Mouse (Mus musculus) thymus, adult 2 months (tissue): ENCODE data around the gene Cidec. TPM values are rescaled to one million over a fixed set of nuclear protein-coding genes. Genes with fewer than 3 reads are reported as not detected.
A peak's percentile ranks its signal among the peaks of the same experiment; 100 is the strongest.

Experiments
- DNase-seq: peaks from one replicate; pipeline ENCODE4 v3.0.0; 2021
- H3K27ac ChIP-seq: fragments of 200-500 bp; 2 replicates; pipeline ENCODE4 v1.5.1; 2012; ENCODE audit warnings: low read length, control low read depth; ENCODE audit not compliant: control insufficient read depth, insufficient read depth
- H3K27me3 ChIP-seq: fragments of 200-500 bp; 2 replicates; pipeline ENCODE4 v1.6.1; 2012; ENCODE audit warnings: mild to moderate bottlenecking, low read length, moderate library complexity, mixed read lengths; ENCODE audit not compliant: control insufficient read depth, insufficient read depth
- H3K36me3 ChIP-seq: fragments of 200-500 bp; 2 replicates; pipeline ENCODE4 v1.6.1; 2012; ENCODE audit warnings: mild to moderate bottlenecking, low read length, moderate library complexity; ENCODE audit not compliant: control insufficient read depth, insufficient read depth
- H3K4me1 ChIP-seq: fragments of 200-500 bp; replicated peaks from 2 replicates; pipeline ENCODE4 v1.6.1; 2012; ENCODE audit warnings: low read length; ENCODE audit not compliant: control insufficient read depth, insufficient read depth
- H3K4me3 ChIP-seq: fragments of 200-500 bp; 2 replicates; pipeline ENCODE4 v1.5.1; 2012; ENCODE audit warnings: mild to moderate bottlenecking, low read length, control low read depth, moderate library complexity; ENCODE audit not compliant: control insufficient read depth, insufficient read depth
- CTCF ChIP-seq: fragments of 200-500 bp; IDR thresholded peaks from 2 replicates; pipeline ENCODE4 v1.5.1; 2012; ENCODE audit warnings: mild to moderate bottlenecking, control low read depth, low read length, moderate library complexity, borderline replicate concordance; ENCODE audit not compliant: control insufficient read depth, poor library complexity, insufficient read depth; ENCODE audit errors: extremely low read depth
- POLR2A ChIP-seq: fragments of 200-500 bp; IDR thresholded peaks from 2 replicates; pipeline ENCODE4 v1.6.1; 2012; ENCODE audit warnings: mild to moderate bottlenecking, low read length, control low read depth, moderate library complexity; ENCODE audit not compliant: control insufficient read depth, poor library complexity, insufficient read depth; ENCODE audit errors: extremely low read depth
- WGBS: fragments of 180-500 bp; shearing (Covaris S2); methylation state at CpG from one replicate; pipeline ENCODE4 v1.1.7; 2018; 5-methylcytosine and 5-hydroxymethylcytosine counted together
- polyA plus RNA-seq: library from polyadenylated mRNA; depleted of rRNA; stranded (reverse); fragments of >200 nt; gene quantifications from 2 replicates; pipeline ENCODE4 v1.2.3, GENCODE M21; 2012; rRNA removed

Cidec gene
- polyA plus RNA-seq, result 103 and 116 TPM in 2 replicates

- Histone ChIP-seq H3K36me3 (no peaks in the 10 kb centered on the region), H3K4me1 (no peaks in the 10 kb centered on the region), H3K27ac (no peak within 1 kb of the TSS), H3K4me3 (no peak within 1 kb of the TSS), H3K27me3 (no peaks in the 10 kb centered on the region)
- WGBS, result 87% methylated on average over 9 of the region's 9 CpGs
- TF ChIP-seq POLR2A (no peak), CTCF (no peak)
- no peak for DNase-seq
Observed at GRCm38 (mm10) chr6:113435664-113436205, at the start of gene Cidec. Gene Cidec (minus strand): TSS chr6:113435760.

- WGBS, result 22% methylated on average over 10 of the region's 10 CpGs
- Histone ChIP-seq H3K4me1 (peaks cover 29% of the 10 kb centered on the region), H3K4me3 (peak overlapping the region; percentile 70), H3K27me3 (no peaks in the 10 kb centered on the region), H3K27ac (peak overlapping the region; percentile 25; the same call in 1 of the 2 replicates), H3K36me3 (no peaks in the 10 kb centered on the region)
- DNase-seq, result peak; percentile 21
- TF ChIP-seq POLR2A (no peak), CTCF (no peak)
Observed at GRCm38 (mm10) chr6:113483729-113484128, 48.2 kb upstream of the Cidec start.

- DNase-seq, result peak; percentile 92
- under 1% methylated on average over 26 of the region's 26 CpGs for WGBS
- Histone ChIP-seq H3K4me1 (peaks cover 26% of the 10 kb centered on the region), H3K27me3 (no peaks in the 10 kb centered on the region), H3K4me3 (peak within 1 kb of the TSS; percentile 70), H3K36me3 (no peaks in the 10 kb centered on the region), H3K27ac (peak within 1 kb of the TSS; percentile 25; the same call in 1 of the 2 replicates)
- TF ChIP-seq CTCF (no peak), POLR2A (peak; percentile 25; the same call in 1 of the 2 replicates)
Observed at GRCm38 (mm10) chr6:113483100-113483615, 47.6 kb upstream of the Cidec start, which contains the start of gene Creld1. Gene Creld1 (plus strand): TSS chr6:113483297.

- H3K4me3 ChIP-seq, result peak overlapping the region; percentile 70
- peaks cover 21% of the 10 kb centered on the region for H3K4me1 ChIP-seq
- no peak for DNase-seq
- WGBS, result 3% methylated on average over 63 of the region's 65 CpGs
- peak overlapping the region; percentile 8; the same call in 1 of the 2 replicates for H3K27ac ChIP-seq
- no peaks in the 10 kb centered on the region for H3K36me3 ChIP-seq
- no peak for TF ChIP-seq CTCF
- no peak for TF ChIP-seq POLR2A
- no peaks in the 10 kb centered on the region for H3K27me3 ChIP-seq
Observed at GRCm38 (mm10) chr6:113482477-113483099, 47.0 kb upstream of the Cidec start.

GRCm38 (mm10) chr6:113480555-113481373 is 45.2 kb upstream of the Cidec start:
- Histone ChIP-seq H3K27me3 (no peaks in the 10 kb centered on the region), H3K4me3 (no peak overlapping the region), H3K36me3 (no peaks in the 10 kb centered on the region), H3K27ac (no peak overlapping the region), H3K4me1 (peaks cover 13% of the 10 kb centered on the region)
- no peak for TF ChIP-seq POLR2A
- no peak for TF ChIP-seq CTCF
- DNase-seq, result no peak
- 91% methylated on average over 18 of the region's 18 CpGs for WGBS

GRCm38 (mm10) chr6:113478906-113479305 is 43.3 kb upstream of the Cidec start:
- Histone ChIP-seq H3K27ac (no peak overlapping the region), H3K4me3 (no peak overlapping the region), H3K27me3 (no peaks in the 10 kb centered on the region), H3K36me3 (no peaks in the 10 kb centered on the region), H3K4me1 (peaks cover 12% of the 10 kb centered on the region)
- WGBS, result 95% methylated on average over 10 of the region's 10 CpGs
- no peak for DNase-seq
- TF ChIP-seq POLR2A (no peak), CTCF (no peak)

GRCm38 (mm10) chr6:113477353-113477752 is 41.8 kb upstream of the Cidec start:
- no peak overlapping the region for H3K4me3 ChIP-seq
- WGBS, result 86% methylated on average over 7 of the region's 7 CpGs
- no peak for DNase-seq
- H3K27me3 ChIP-seq, result no peaks in the 10 kb centered on the region
- no peak overlapping the region for H3K27ac ChIP-seq
- no peaks in the 10 kb centered on the region for H3K36me3 ChIP-seq
- TF ChIP-seq CTCF, result no peak
- no peak for TF ChIP-seq POLR2A
- peaks cover 2% of the 10 kb centered on the region for H3K4me1 ChIP-seq
